Mouse (Mus musculus) liver, postnatal 0 days (tissue): ENCODE measurements around the gene Ppil6.

Experiments
- CTCF ChIP-seq: sonication (generic); IDR thresholded peaks from 2 replicates; pipeline ENCODE4 v1.5.1; 2016; ENCODE audit warnings: antibody characterized with exemption, low read depth
- EP300 ChIP-seq: IDR thresholded peaks from 2 replicates; pipeline ENCODE4 v1.6.1; 2016; ENCODE audit warnings: antibody characterized with exemption, low read depth, mild to moderate bottlenecking

DNA sequence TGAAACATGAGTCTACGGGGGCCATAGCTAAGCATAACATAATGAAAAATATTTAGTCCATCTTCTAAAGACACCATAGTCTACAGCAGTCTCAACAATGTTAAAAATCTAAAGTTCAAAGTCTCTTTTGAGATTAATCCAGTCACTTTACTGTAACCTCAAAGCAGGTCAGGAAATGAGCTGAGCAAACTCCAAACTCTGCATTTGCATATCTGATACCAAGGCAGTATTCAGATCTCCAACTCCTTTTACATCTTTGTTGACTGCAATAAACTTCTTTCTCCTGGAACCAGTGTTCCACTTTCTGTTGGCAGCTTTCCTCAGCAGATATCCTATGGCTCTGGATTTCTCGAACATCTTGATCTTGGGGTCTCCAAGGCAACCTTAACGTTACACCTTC lies 19.5 kb upstream of the Ppil6 start:
- TF ChIP-seq CTCF = no peak
- no peak for TF ChIP-seq EP300
